Mouse (Mus musculus): ENCODE results near the gene Taz. TPM values are rescaled to one million over a fixed set of nuclear protein-coding genes. Genes with fewer than 3 reads are reported as not detected.

Taz gene
- polyA plus RNA-seq, 2 experiments = 18.7 TPM

DNA sequence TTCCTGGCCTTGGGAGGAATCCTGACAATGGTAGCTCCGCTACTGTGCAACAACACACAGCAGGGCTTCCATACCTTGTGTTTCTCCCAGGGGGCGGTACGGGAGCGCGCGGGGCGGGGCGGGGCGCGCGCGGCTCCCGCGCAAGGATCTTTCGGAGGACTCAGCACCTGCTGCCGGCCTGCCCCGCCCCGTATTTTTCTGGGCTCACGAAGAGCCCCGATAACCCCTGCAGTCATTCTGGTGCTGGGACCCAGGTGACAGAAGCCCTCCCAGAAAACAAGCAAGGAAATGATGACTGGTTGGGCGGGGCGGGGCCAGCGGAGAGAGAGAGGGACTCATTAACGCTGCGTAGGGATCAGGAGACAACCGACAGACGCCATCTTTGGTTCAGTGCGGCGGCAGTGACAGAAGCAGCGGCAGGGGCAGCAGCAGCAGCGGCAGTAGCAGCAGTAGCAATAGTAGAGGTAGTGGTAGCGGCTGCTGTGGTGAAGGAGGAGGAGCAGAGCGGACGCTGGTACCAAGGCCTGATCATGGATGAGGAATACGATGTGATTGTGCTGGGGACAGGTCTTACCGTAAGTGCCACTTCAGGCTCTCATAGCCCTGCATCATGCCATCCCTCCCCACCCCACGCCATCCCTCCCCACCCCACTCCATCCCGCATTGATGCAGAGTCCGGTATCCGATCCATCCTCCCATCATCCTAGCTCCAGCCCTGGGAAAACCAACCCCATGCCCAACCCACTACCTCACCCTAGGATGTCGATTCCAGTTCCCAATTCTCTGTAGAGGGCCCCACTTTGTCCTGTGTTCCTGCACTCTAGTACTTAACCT, 23.4 kb downstream of the Taz start, which contains the start of gene Gdi1:
TSS of gene Gdi1 (plus strand) at position 132 of the 834 bp plus-strand sequence.
- Histone ChIP-seq H3K4me3 (ENCODE audit: insufficient read depth in 1 of 2, low read depth in 2 of 2, low read length in 2 of 2) (peak within 1 kb of the TSS; percentile 70 to 99), H3K27me3 (ENCODE audit: control insufficient read depth, insufficient read depth, low read length) (no peaks in the 10 kb centered on the region)

DNA sequence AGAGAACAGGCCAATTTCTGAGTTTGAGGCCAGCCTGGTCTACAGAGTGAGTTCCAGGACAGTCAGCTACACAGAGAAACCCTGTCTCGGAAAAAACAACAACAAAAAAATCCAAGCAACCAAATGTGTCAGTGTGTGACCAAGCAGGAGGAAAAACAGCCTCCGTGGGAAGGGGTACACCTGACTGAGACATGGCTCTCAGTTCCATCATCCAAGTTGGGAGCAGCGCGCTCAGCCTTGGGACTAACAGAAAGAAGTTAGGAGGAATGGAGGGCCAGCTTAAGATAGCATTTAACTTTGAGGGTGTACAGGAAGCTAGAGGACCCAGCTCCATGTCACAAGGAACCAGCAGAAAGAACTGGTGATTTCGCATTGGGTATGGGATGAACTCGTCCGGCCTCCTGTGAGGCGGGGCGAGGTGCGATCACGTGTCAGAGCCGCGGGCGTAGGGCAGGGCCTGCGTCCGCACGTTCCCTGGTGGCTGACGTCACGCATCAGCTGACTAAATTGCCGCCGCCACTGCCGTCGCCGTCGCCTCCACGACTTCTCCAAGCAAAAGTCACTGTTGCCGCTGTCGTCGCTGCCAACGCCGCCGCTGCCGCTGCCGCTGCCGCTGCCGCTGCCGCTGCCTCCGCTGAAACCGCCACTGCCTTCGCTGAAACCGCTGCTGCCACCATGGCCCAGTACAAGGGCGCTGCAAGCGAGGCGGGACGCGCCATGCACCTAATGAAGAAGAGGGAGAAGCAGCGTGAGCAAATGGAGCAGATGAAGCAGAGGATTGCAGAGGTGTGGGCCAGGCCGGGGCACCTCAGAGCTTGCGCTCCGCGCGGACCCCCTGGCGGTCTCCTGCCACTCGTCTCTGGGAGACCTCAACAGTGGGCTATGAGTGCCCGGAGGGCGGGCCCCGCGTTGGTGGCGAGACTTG, 31.1 kb downstream of the Taz start, which contains the start of gene Fam50a:
TSS of gene Fam50a (plus strand) at position 494 of the 925 bp plus-strand sequence.
- ATAC-seq (ENCODE audit: insufficient read depth) (peak; percentile 96), DNase-seq (ENCODE audit: low read depth in 3 of 3, low spot score in 3 of 3) (peak; percentile 74 to 76 (median 75))
- H3K36me3 ChIP-seq (replicated peaks; ENCODE audit: control insufficient read depth, insufficient read depth, low read depth) = peaks cover 7% of the 10 kb centered on the region
- no peaks in the 10 kb centered on the region for H3K9me3 ChIP-seq (ENCODE audit: control insufficient read depth, low read length)
- H3K4me3 ChIP-seq (ENCODE audit: insufficient read depth in 1 of 2, low read depth in 2 of 2, low read length in 2 of 2) = peak within 1 kb of the TSS; percentile 74 to 76
- H3K4me2 ChIP-seq (ENCODE audit: low read depth) = peak within 1 kb of the TSS; percentile 87
- whole genome bisulfite sequencing (ENCODE audit: insufficient replicate concordance) = 14% methylated on average over 59 of the region's 59 CpGs
- peaks cover 0 to 15% of the 10 kb centered on the region in 2 experiments; a peak in 3 of 4 replicates for H3K4me1 ChIP-seq (replicated peaks; ENCODE audit: control insufficient read depth in 2 of 2, insufficient read depth in 2 of 2, low read length in 1 of 2)
- H3K27ac ChIP-seq = peak within 1 kb of the TSS; percentile 71
- TF ChIP-seq CTCF (IDR thresholded peaks at IDR 0.05; ENCODE audit: low read depth) = no peak
- no peak for TF ChIP-seq EP300 (IDR thresholded peaks at IDR 0.05; ENCODE audit: low read depth)
- peak within 1 kb of the TSS; percentile 84 for H3K9ac ChIP-seq (replicated peaks)
- H3K27me3 ChIP-seq (ENCODE audit: control insufficient read depth, insufficient read depth, low read length) = no peaks in the 10 kb centered on the region

More for the DNA sequence above, 23.4 kb downstream of the Taz start, which contains the start of gene Gdi1:
- WGBS (ENCODE audit: insufficient replicate concordance) = 8% methylated on average over 40 of the region's 41 CpGs
- ATAC-seq (ENCODE audit: insufficient read depth) (peak; percentile 88), DNase-seq (ENCODE audit: low read depth in 3 of 3, low spot score in 3 of 3) (peak; percentile 52 to 66 (median 66))
- peak within 1 kb of the TSS; percentile 76 for H3K4me2 ChIP-seq (ENCODE audit: low read depth)
- H3K4me1 ChIP-seq (replicated peaks; ENCODE audit: control insufficient read depth in 2 of 2, insufficient read depth in 2 of 2, low read length in 1 of 2) = peaks cover 0 to 3% of the 10 kb centered on the region in 2 experiments; a peak in 2 of 4 replicates
- peak within 1 kb of the TSS; percentile 74 for H3K9ac ChIP-seq (replicated peaks)
- peak within 1 kb of the TSS; percentile 70 for H3K27ac ChIP-seq
- no peaks in the 10 kb centered on the region for H3K9me3 ChIP-seq (ENCODE audit: control insufficient read depth, low read length)
- peak; percentile 36 for TF ChIP-seq CTCF (IDR thresholded peaks at IDR 0.05; ENCODE audit: low read depth)
- TF ChIP-seq EP300 (IDR thresholded peaks at IDR 0.05; ENCODE audit: low read depth) = peak; percentile 24; the same call in 1 of the 2 replicates
- H3K36me3 ChIP-seq (replicated peaks; ENCODE audit: control insufficient read depth, insufficient read depth, low read depth) = peaks cover 27% of the 10 kb centered on the region

DNA sequence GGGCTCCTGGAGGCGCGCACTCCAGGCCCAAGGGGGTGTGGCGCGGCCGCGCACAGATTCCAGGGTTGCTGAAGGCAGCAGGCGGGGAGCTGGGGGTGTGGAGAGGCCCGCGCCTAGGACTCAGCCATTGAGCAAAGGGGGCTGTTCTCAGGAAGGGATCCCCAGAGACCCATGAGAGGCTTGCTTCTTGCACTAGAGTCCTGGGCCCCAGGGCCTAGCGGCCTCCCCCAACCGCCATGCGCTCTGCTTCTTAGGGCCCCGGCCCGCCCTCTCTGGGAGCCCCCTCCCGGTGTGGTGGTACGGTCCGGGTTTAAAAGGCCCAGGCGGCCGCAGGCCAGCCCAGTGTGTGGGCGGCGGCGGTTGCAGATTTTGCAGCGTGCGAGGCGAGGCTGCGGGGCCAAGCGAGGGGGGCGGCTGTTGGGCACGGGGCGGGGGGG, 47.0 kb downstream of the Taz start, which contains the start of gene Plxna3:
TSS of gene Plxna3 (plus strand) at position 342 of the 437 bp plus-strand sequence.
- DNase-seq (ENCODE audit: low read depth in 3 of 3, low spot score in 3 of 3) (peak; percentile 20 to 41 (median 32)), ATAC-seq (ENCODE audit: insufficient read depth) (peak; percentile 88)
- TF ChIP-seq EP300 (IDR thresholded peaks at IDR 0.05; ENCODE audit: low read depth) (no peak), CTCF (IDR thresholded peaks at IDR 0.05; ENCODE audit: low read depth) (no peak)
- no peak within 1 kb of the TSS for H3K27ac ChIP-seq
- 0 out of 2 replicates have a peak within 1 kb of the TSS, but pooled peaks have one; percentile 12 for H3K9ac ChIP-seq (replicated peaks)
- peak within 1 kb of the TSS; percentile 34 to 44 for H3K4me3 ChIP-seq (ENCODE audit: insufficient read depth in 1 of 2, low read depth in 2 of 2, low read length in 2 of 2)
- no peaks in the 10 kb centered on the region for H3K27me3 ChIP-seq (ENCODE audit: control insufficient read depth, insufficient read depth, low read length)
- WGBS (ENCODE audit: insufficient replicate concordance) = 15% methylated on average over 22 of the region's 30 CpGs
- 0 out of 4 replicates have a peak, but pooled peaks cover 0 to 4% of the 10 kb centered on the region in 2 experiments for H3K4me1 ChIP-seq (replicated peaks; ENCODE audit: control insufficient read depth in 2 of 2, insufficient read depth in 2 of 2, low read length in 1 of 2)
- H3K36me3 ChIP-seq (replicated peaks; ENCODE audit: control insufficient read depth, insufficient read depth, low read depth) = no peaks in the 10 kb centered on the region
- peak within 1 kb of the TSS; percentile 54 for H3K4me2 ChIP-seq (ENCODE audit: low read depth)
- H3K9me3 ChIP-seq (ENCODE audit: control insufficient read depth, low read length) = no peaks in the 10 kb centered on the region

DNA sequence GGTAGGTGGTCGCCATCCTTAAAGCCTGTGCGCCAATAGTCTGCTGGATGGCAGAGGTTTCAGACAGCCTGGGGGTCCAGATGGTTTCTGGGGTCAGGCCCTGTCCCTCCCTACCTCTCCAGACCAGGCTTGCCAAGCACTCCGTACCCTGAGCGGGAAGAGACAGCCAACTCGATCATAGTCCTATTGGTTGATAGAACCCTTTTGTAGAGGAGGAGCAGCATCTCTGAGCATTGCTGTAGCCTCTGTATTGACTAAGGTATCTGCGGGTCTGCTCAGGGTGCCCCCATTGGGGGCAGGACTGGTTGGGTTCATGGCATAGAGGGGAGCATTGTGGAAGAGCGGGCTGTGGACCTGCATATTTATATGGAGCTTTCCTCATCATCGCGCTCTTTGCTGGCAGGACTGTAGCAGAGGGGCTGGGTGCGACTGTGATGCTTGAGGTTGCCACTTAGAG, 47.5 kb downstream of the Taz start:
- H3K9me3 ChIP-seq (ENCODE audit: control insufficient read depth, low read length) = no peaks in the 10 kb centered on the region
- TF ChIP-seq EP300 (IDR thresholded peaks at IDR 0.05; ENCODE audit: low read depth) (no peak), CTCF (IDR thresholded peaks at IDR 0.05; ENCODE audit: low read depth) (no peak)
- DNase-seq (ENCODE audit: low read depth in 3 of 3, low spot score in 3 of 3) (no peak), ATAC-seq (ENCODE audit: insufficient read depth) (peak; percentile 13)
- H3K27ac ChIP-seq = no peak overlapping the region
- H3K4me3 ChIP-seq (ENCODE audit: insufficient read depth in 1 of 2, low read depth in 2 of 2, low read length in 2 of 2) = peak overlapping the region; percentile 34 to 38
- H3K4me2 ChIP-seq (ENCODE audit: low read depth) = peak overlapping the region; percentile 54
- no peaks in the 10 kb centered on the region for H3K36me3 ChIP-seq (replicated peaks; ENCODE audit: control insufficient read depth, insufficient read depth, low read depth)
- H3K27me3 ChIP-seq (ENCODE audit: control insufficient read depth, insufficient read depth, low read length) = no peaks in the 10 kb centered on the region
- H3K9ac ChIP-seq (replicated peaks) = no peak overlapping the region
- 0 out of 4 replicates have a peak, but pooled peaks cover 0 to 4% of the 10 kb centered on the region in 2 experiments for H3K4me1 ChIP-seq (replicated peaks; ENCODE audit: control insufficient read depth in 2 of 2, insufficient read depth in 2 of 2, low read length in 1 of 2)
- 20% methylated on average over 10 of the region's 10 CpGs for WGBS (ENCODE audit: insufficient replicate concordance)

Measured in liver, embryonic 14.5 days (tissue).